Mouse (Mus musculus): ENCODE data around the gene Pou5f1.
"Not testable (repeated sequence)": the region's sequence is repeated elsewhere in the genome, so short reads cannot be mapped to it uniquely, and the experiment has no call there.

The Pou5f1 gene

DNA sequence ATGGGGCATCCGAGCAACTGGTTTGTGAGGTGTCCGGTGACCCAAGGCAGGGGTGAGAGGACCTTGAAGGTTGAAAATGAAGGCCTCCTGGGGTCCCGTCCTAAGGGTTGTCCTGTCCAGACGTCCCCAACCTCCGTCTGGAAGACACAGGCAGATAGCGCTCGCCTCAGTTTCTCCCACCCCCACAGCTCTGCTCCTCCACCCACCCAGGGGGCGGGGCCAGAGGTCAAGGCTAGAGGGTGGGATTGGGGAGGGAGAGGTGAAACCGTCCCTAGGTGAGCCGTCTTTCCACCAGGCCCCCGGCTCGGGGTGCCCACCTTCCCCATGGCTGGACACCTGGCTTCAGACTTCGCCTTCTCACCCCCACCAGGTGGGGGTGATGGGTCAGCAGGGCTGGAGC, at the start of gene Pou5f1:
Gene Pou5f1 (plus strand): TSS at position 243 of the 400 bp plus-strand sequence.
- DNase-seq (ENCODE audit: low read depth): no peak

- DNase-seq (ENCODE audit: low read depth): not testable (repeated sequence)
These were observed 47.6 kb upstream of the Pou5f1 start for GRCm38 (mm10) chr17:35458247-35458646.

DNA sequence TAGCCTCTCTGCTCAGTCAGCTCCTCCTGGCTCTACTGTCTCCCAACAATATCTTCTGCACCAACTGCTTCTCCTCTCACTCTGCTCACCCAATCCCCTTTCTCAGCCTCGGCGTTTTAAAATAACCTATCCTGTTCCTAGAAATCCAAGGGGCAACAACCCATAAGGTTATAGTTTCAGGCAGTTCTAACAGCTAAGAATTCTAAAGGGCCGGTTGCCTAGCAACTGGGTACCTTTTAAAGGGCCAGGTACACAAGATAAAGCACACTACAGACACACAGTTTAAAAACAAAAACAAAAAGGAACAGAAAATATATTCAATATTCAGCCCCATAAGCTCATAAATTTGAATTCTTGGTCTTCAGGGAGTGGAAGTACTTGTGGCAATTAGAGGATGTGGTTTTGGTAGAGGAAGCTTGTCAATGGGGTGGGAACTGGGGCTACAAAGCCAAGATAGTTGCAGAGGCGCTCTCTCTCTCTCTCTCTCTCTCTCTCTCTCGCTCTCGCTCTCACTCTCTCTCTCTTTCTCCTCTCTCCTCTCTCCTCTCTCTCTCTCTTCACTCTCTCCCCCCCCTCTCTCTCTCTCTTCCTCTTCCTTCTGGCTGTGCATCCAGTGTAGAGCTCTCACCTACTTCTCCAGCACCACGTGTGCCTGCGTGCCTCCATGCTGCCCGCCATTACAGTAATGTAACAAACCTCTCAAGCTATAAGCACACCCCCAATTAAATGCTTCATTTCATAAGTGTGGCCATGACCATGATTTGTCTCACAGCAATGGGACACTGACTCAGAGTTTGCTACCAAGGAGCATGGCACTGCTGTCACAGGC, 45.1 kb upstream of the Pou5f1 start:
- not testable (repeated sequence) for DNase-seq (ENCODE audit: low read depth)

GRCm38 (mm10) chr17:35465651-35466050, 40.2 kb upstream of the Pou5f1 start:
- DNase-seq (ENCODE audit: low read depth): not testable (repeated sequence)

DNA sequence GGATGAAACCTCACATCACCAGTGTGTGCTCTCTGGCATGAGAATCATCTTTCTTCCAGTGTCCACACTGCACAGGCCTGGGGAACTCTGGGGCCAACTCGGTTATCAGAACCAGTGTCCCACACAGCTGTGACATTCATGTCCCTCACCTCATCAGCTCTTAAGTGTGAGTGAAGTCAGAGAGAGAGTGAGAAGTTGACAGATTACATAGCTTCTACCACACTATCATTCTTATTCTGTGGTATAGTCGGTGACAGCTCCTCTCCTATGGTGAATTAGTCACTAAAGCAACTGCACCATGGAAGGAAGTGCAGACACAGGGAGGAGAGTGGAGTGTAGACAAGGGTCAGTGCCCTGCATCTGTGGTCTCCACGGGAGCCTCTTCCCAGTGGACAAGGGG, 36.9 kb upstream of the Pou5f1 start:
- DNase-seq (ENCODE audit: low read depth): not testable (repeated sequence)

DNA sequence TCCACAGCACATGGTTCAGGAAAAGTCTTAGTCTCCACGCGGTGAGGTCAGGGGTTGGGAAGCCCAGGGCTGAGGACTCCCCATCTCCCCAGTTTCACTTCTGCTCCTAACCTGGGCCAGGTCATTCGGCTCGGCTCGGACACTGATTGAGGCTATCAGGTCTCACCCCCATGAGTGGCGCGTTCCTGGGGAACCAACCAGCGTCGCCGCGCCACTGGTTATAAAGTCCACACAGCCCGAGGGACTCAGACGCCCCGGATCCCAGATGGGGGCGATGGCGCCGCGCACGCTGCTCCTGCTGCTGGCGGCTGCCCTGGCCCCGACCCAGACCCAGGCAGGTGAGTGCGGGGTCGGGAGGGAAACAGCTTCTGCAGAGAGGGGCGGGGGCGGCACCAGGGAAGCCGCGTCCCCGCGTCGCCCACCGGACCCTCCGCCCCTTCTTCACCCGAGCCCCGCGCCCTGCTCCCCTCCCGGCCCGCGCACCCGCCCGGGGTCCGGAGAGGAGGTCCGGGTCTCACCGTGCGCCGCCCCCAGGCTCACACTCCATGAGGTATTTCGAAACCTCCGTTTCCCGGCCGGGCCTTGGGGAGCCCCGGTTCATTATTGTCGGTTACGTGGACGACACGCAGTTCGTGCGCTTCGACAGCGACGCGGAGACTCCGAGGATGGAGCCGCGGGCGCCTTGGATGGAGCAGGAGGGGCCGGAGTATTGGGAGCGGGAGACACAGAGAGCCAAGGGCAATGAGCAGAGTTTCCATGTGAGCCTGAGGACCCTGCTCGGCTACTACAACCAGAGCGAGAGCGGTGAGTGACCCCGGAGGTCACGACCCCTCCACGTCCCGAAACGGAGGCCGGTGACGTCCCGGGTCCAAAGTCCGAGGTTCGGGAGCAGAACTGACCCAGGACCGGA, 35.7 kb upstream of the Pou5f1 start, which contains the start of gene H2-Q10:
Gene H2-Q10 (plus strand): TSS at position 248 of the 910 bp plus-strand sequence.
- DNase-seq (ENCODE audit: low read depth): no peak

DNA sequence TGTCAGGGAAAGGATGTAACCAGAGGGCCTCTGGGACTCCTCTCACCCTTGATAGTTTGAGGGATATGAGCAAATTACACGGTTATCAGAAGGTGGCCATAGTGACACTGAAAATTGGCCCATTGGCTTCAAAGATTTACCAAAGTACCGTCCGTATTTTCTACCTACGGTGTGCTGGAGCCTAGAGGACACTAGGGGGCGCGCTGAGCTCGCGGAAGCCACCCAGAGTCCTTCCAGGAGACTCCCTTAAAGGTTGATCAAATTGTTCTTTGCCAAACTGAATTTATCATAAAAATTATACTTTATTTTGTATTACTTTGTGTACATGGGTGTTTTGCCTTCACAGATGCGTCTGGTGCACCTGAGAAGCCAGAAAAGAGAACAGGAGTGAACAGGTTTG, 21.8 kb upstream of the Pou5f1 start:
- peak; percentile 30 for DNase-seq (ENCODE audit: low read depth)

- DNase-seq (ENCODE audit: low read depth): no peak
These were observed 20.1 kb upstream of the Pou5f1 start for GRCm38 (mm10) chr17:35485702-35486101.

DNA sequence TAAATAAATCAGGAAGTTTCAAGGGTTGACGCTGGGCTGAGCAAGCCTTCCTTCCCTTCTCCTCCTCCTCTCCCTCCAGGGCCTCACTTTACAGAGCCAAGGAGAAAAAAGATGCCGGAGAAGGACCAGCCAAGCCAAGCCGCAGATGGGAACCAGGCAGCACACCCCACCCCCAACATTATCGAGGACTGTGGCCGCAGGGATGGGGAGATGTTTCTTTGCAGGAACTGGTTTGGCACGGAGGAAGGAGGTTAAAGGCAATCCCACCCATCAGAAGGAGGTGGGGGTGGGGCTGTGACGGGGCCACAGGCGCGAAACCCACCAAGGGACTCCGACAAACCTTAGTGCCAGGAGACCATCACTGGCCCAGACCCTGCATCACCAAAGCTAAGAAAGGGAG, 19.1 kb upstream of the Pou5f1 start:
- DNase-seq (ENCODE audit: low read depth): no peak

DNA sequence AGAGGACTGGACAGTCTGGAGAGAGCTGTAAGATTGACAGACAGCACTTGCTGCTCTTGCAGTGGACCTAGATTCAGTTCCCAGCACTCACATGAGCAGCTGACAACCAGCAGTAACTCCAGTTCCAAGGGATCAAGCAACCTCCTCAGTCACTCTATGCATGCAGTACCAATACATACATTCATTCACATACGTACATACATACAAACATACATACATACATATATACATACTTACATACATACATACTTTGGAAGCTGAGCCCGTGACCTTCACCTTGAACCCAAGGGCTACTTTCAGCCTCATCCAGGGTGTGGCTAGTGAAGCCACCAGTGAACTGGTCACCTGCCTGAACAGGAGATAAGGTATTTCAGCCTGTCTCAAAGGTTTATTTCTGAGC, 17.8 kb upstream of the Pou5f1 start:
- no peak for DNase-seq (ENCODE audit: low read depth)

- DNase-seq (ENCODE audit: low read depth): no peak
These were observed 15.5 kb upstream of the Pou5f1 start for GRCm38 (mm10) chr17:35490320-35490719.

GRCm38 (mm10) chr17:35497124-35497523, 8.7 kb upstream of the Pou5f1 start:
- no peak for DNase-seq (ENCODE audit: low read depth)

GRCm38 (mm10) chr17:35502226-35502625, 3.6 kb upstream of the Pou5f1 start:
- no peak for DNase-seq (ENCODE audit: low read depth)

- no peak for DNase-seq (ENCODE audit: low read depth)
These were observed 3.1 kb upstream of the Pou5f1 start for GRCm38 (mm10) chr17:35502762-35503161.

DNA sequence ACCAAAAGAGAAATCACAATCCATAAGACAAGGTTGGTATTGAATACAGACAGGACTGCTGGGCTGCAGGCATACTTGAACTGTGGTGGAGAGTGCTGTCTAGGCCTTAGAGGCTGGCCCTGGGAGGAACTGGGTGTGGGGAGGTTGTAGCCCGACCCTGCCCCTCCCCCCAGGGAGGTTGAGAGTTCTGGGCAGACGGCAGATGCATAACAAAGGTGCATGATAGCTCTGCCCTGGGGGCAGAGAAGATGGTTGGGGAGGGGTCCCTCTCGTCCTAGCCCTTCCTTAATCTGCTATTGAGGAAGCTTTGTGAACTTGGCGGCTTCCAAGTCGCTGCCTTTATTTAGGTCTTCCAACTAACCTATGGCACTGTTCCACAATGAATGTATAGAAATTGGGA, 2.0 kb upstream of the Pou5f1 start:
- DNase-seq (ENCODE audit: low read depth): no peak

DNA sequence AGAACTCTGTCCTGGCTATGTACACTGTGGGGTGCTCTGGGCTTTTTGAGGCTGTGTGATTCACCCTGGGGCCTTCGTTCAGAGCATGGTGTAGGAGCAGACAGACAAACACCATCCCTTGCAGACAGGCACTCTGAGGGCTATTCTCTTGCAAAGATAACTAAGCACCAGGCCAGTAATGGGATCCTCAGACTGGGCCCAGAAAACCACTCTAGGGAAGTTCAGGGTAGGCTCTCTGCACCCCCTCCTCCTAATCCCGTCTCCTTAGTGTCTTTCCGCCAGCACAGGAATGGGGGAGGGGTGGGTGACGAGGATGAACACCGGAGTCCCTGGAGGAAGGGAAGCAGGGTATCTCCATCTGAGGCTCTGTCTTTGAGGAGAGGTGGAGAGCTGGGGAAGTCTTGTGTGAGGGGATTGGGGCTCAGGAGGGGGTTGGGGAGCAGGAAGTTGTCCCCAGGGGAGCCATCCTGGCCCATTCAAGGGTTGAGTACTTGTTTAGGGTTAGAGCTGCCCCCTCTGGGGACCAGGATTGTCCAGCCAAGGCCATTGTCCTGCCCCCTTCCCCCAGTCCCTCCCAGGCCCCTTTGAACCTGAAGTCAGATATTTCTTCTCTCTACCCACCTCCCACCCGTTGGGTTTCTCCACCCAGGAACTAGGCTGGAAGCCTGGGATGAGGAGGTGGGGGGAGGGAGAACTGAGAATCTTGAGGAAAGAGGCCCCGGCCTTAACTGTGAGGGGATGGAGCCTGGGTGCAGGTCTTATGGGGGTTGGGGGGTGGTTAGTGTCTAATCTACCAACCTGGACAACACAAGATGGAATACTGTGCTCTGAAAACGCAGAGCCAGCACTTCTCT, 963 bp upstream of the Pou5f1 start:
- DNase-seq (ENCODE audit: low read depth): no peak

GRCm38 (mm10) chr17:35506881-35507280, 1.1 kb downstream of the Pou5f1 start:
- no peak for DNase-seq (ENCODE audit: low read depth)

- DNase-seq (ENCODE audit: low read depth): no peak
These were observed 1.9 kb downstream of the Pou5f1 start for GRCm38 (mm10) chr17:35507556-35508260.

DNA sequence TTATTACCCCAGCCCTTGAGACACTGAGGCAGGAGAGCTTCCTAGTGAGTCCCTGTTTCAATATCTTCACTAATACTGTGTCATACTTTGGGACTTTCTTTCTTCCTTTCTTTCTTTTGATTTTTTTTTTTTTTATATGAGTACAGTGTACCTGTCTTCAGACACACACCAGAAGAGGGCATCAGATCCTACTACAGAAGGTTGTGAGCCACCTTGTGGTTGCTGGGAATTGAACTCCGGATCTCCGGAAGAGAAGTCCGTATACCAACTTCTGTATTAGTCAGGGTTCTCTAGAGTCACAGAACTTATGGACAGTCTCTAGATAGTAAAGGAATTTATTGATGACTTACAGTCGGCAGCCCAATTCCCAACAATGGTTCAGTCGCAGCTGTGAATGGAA, 2.5 kb downstream of the Pou5f1 start:
- DNase-seq (ENCODE audit: low read depth): not testable (repeated sequence)

- no peak for DNase-seq (ENCODE audit: low read depth)
These were observed 3.5 kb downstream of the Pou5f1 start for GRCm38 (mm10) chr17:35509284-35509683.

GRCm38 (mm10) chr17:35512916-35513626, 7.3 kb downstream of the Pou5f1 start:
- DNase-seq (ENCODE audit: low read depth): no peak
